Mouse (Mus musculus): ENCODE results near the gene Gon4l. TPM values are rescaled to one million over a fixed set of nuclear protein-coding genes. Genes with fewer than 3 reads are reported as not detected.
A peak's percentile ranks its signal among the peaks of the same experiment; 100 is the strongest.

The Gon4l gene
- polyA plus RNA-seq, 1 experiment from 2014 or later = 6.6 TPM

GRCm38 (mm10) chr3:88925651-88926050 lies 90.6 kb downstream of the Gon4l start:
- Histone ChIP-seq H3K4me3 (ENCODE audit: low read length) (no peak overlapping the region), H3K27me3 (replicated peaks; ENCODE audit: control insufficient read depth, insufficient read depth, low read length) (no peaks in the 10 kb centered on the region), H3K4me1 (ENCODE audit: control insufficient read depth, insufficient read depth, low read length) (no peaks in the 10 kb centered on the region), H3K27ac (ENCODE audit: low read length) (no peak overlapping the region), H3K4me2 (ENCODE audit: low read depth, low read length) (no peak overlapping the region), H3K9me3 (ENCODE audit: control insufficient read depth, low read length) (no peaks in the 10 kb centered on the region), H3K36me3 (ENCODE audit: control insufficient read depth, insufficient read depth, low read length) (peaks cover 20% of the 10 kb centered on the region), H3K9ac (ENCODE audit: low read depth, low read length) (no peak overlapping the region)
- ATAC-seq = no peak
- WGBS = 88% methylated on average over 2 of the region's 2 CpGs

- H3K27ac ChIP-seq (ENCODE audit: low read length) = no peak overlapping the region
- H3K4me1 ChIP-seq (ENCODE audit: control insufficient read depth, insufficient read depth, low read length) = no peaks in the 10 kb centered on the region
- H3K36me3 ChIP-seq (ENCODE audit: control insufficient read depth, insufficient read depth, low read length) = peaks cover 9% of the 10 kb centered on the region
- no peak overlapping the region for H3K4me2 ChIP-seq (ENCODE audit: low read depth, low read length)
- H3K9ac ChIP-seq (ENCODE audit: low read depth, low read length) = no peak overlapping the region
- 90% methylated on average over 3 of the region's 3 CpGs for WGBS
- ATAC-seq = no peak
- no peaks in the 10 kb centered on the region for H3K27me3 ChIP-seq (replicated peaks; ENCODE audit: control insufficient read depth, insufficient read depth, low read length)
- no peaks in the 10 kb centered on the region for H3K9me3 ChIP-seq (ENCODE audit: control insufficient read depth, low read length)
- H3K4me3 ChIP-seq (ENCODE audit: low read length) = no peak overlapping the region
Measured at GRCm38 (mm10) chr3:88929501-88929900, 94.5 kb downstream of the Gon4l start.

- Histone ChIP-seq H3K4me1 (ENCODE audit: control insufficient read depth, insufficient read depth, low read length) (no peaks in the 10 kb centered on the region), H3K27me3 (replicated peaks; ENCODE audit: control insufficient read depth, insufficient read depth, low read length) (no peaks in the 10 kb centered on the region), H3K27ac (ENCODE audit: low read length) (no peak overlapping the region), H3K4me3 (ENCODE audit: low read length) (no peak overlapping the region), H3K9ac (ENCODE audit: low read depth, low read length) (no peak overlapping the region), H3K9me3 (ENCODE audit: control insufficient read depth, low read length) (no peaks in the 10 kb centered on the region), H3K36me3 (ENCODE audit: control insufficient read depth, insufficient read depth, low read length) (peaks cover 2% of the 10 kb centered on the region; the same call in 1 of the 2 replicates), H3K4me2 (ENCODE audit: low read depth, low read length) (no peak overlapping the region)
- WGBS = 92% methylated on average over 10 of the region's 10 CpGs
- ATAC-seq = no peak
Measured at GRCm38 (mm10) chr3:88939071-88939470, 104.0 kb downstream of the Gon4l start.

GRCm38 (mm10) chr3:88939749-88940148 lies 104.7 kb downstream of the Gon4l start:
- Histone ChIP-seq H3K36me3 (ENCODE audit: control insufficient read depth, insufficient read depth, low read length) (peaks cover 2% of the 10 kb centered on the region; the same call in 1 of the 2 replicates), H3K9me3 (ENCODE audit: control insufficient read depth, low read length) (no peaks in the 10 kb centered on the region), H3K9ac (ENCODE audit: low read depth, low read length) (no peak overlapping the region), H3K27me3 (replicated peaks; ENCODE audit: control insufficient read depth, insufficient read depth, low read length) (no peaks in the 10 kb centered on the region), H3K4me3 (ENCODE audit: low read length) (no peak overlapping the region), H3K4me2 (ENCODE audit: low read depth, low read length) (no peak overlapping the region), H3K4me1 (ENCODE audit: control insufficient read depth, insufficient read depth, low read length) (no peaks in the 10 kb centered on the region), H3K27ac (ENCODE audit: low read length) (no peak overlapping the region)
- ATAC-seq = 0 out of 2 replicates have a peak, but pooled peaks have one; percentile 21
- WGBS = 76% methylated on average over 3 of the region's 3 CpGs

GRCm38 (mm10) chr3:88942316-88942880 lies 107.4 kb downstream of the Gon4l start:
- no peak overlapping the region for H3K9ac ChIP-seq (ENCODE audit: low read depth, low read length)
- WGBS = 92% methylated on average over 10 of the region's 10 CpGs
- ATAC-seq = no peak

GRCm38 (mm10) chr3:88944109-88944508 lies 109.1 kb downstream of the Gon4l start:
- Histone ChIP-seq H3K36me3 (ENCODE audit: control insufficient read depth, insufficient read depth, low read length) (0 out of 2 replicates have a peak, but pooled peaks cover 2% of the 10 kb centered on the region), H3K4me2 (ENCODE audit: low read depth, low read length) (no peak overlapping the region), H3K4me3 (ENCODE audit: low read length) (no peak overlapping the region), H3K4me1 (ENCODE audit: control insufficient read depth, insufficient read depth, low read length) (peaks cover 15% of the 10 kb centered on the region), H3K27ac (ENCODE audit: low read length) (no peak overlapping the region), H3K9ac (ENCODE audit: low read depth, low read length) (no peak overlapping the region), H3K9me3 (ENCODE audit: control insufficient read depth, low read length) (no peaks in the 10 kb centered on the region), H3K27me3 (replicated peaks; ENCODE audit: control insufficient read depth, insufficient read depth, low read length) (no peaks in the 10 kb centered on the region)
- 93% methylated on average over 4 of the region's 4 CpGs for WGBS
- no peak for ATAC-seq

More at GRCm38 (mm10) chr3:88942316-88942880, 107.4 kb downstream of the Gon4l start:
- H3K4me2 ChIP-seq (ENCODE audit: low read depth, low read length) = no peak overlapping the region
- H3K4me3 ChIP-seq (ENCODE audit: low read length) = no peak overlapping the region
- H3K9me3 ChIP-seq (ENCODE audit: control insufficient read depth, low read length) = no peaks in the 10 kb centered on the region
- peaks cover 2% of the 10 kb centered on the region; the same call in 1 of the 2 replicates for H3K36me3 ChIP-seq (ENCODE audit: control insufficient read depth, insufficient read depth, low read length)
- peaks cover 2% of the 10 kb centered on the region; the same call in 1 of the 2 replicates for H3K4me1 ChIP-seq (ENCODE audit: control insufficient read depth, insufficient read depth, low read length)
- no peak overlapping the region for H3K27ac ChIP-seq (ENCODE audit: low read length)
- no peaks in the 10 kb centered on the region for H3K27me3 ChIP-seq (replicated peaks; ENCODE audit: control insufficient read depth, insufficient read depth, low read length)

GRCm38 (mm10) chr3:88949786-88950575 lies 115.0 kb downstream of the Gon4l start:
- H3K36me3 ChIP-seq (ENCODE audit: control insufficient read depth, insufficient read depth, low read length) = no peaks in the 10 kb centered on the region
- H3K4me1 ChIP-seq (ENCODE audit: control insufficient read depth, insufficient read depth, low read length) = peaks cover 21% of the 10 kb centered on the region
- H3K4me2 ChIP-seq (ENCODE audit: low read depth, low read length) = peak overlapping the region; percentile 62
- ATAC-seq = peak; percentile 92
- peak overlapping the region; percentile 99 for H3K9ac ChIP-seq (ENCODE audit: low read depth, low read length)
- H3K27ac ChIP-seq (ENCODE audit: low read length) = peak overlapping the region; percentile 98
- H3K4me3 ChIP-seq (ENCODE audit: low read length) = peak overlapping the region; percentile 97
- under 1% methylated on average over 70 of the region's 92 CpGs for WGBS
- no peaks in the 10 kb centered on the region for H3K9me3 ChIP-seq (ENCODE audit: control insufficient read depth, low read length)
- no peaks in the 10 kb centered on the region for H3K27me3 ChIP-seq (replicated peaks; ENCODE audit: control insufficient read depth, insufficient read depth, low read length)

- H3K4me1 ChIP-seq (ENCODE audit: control insufficient read depth, insufficient read depth, low read length) = peaks cover 21% of the 10 kb centered on the region
- H3K9ac ChIP-seq (ENCODE audit: low read depth, low read length) = peak within 1 kb of the TSS; percentile 99
- H3K4me2 ChIP-seq (ENCODE audit: low read depth, low read length) = peak within 1 kb of the TSS; percentile 62
- no peaks in the 10 kb centered on the region for H3K27me3 ChIP-seq (replicated peaks; ENCODE audit: control insufficient read depth, insufficient read depth, low read length)
- H3K27ac ChIP-seq (ENCODE audit: low read length) = peak within 1 kb of the TSS; percentile 98
- WGBS = under 1% methylated on average over 34 of the region's 64 CpGs
- ATAC-seq = peak; percentile 72
- H3K36me3 ChIP-seq (ENCODE audit: control insufficient read depth, insufficient read depth, low read length) = no peaks in the 10 kb centered on the region
- no peaks in the 10 kb centered on the region for H3K9me3 ChIP-seq (ENCODE audit: control insufficient read depth, low read length)
- peak within 1 kb of the TSS; percentile 97 for H3K4me3 ChIP-seq (ENCODE audit: low read length)
Measured at GRCm38 (mm10) chr3:88950576-88951326, 115.7 kb downstream of the Gon4l start, which contains the start of the genes Ash1l and Dap3. Gene Ash1l (plus strand): TSS chr3:88950622. Gene Dap3 (minus strand): TSS chr3:88951181.

- Histone ChIP-seq H3K27me3 (replicated peaks; ENCODE audit: control insufficient read depth, insufficient read depth, low read length) (no peaks in the 10 kb centered on the region), H3K4me2 (ENCODE audit: low read depth, low read length) (peak overlapping the region; percentile 54), H3K9me3 (ENCODE audit: control insufficient read depth, low read length) (no peaks in the 10 kb centered on the region), H3K4me3 (ENCODE audit: low read length) (peak overlapping the region; percentile 97), H3K9ac (ENCODE audit: low read depth, low read length) (peak overlapping the region; percentile 99), H3K4me1 (ENCODE audit: control insufficient read depth, insufficient read depth, low read length) (peaks cover 21% of the 10 kb centered on the region), H3K36me3 (ENCODE audit: control insufficient read depth, insufficient read depth, low read length) (no peaks in the 10 kb centered on the region), H3K27ac (ENCODE audit: low read length) (peak overlapping the region; percentile 98)
- ATAC-seq = no peak
- 0% methylated on average over 5 of the region's 5 CpGs for WGBS
Measured at GRCm38 (mm10) chr3:88951327-88951800, 116.3 kb downstream of the Gon4l start.
